Mouse (Mus musculus): Measurements from ENCODE around the gene Lhx3. TPM values are rescaled to one million over a fixed set of nuclear protein-coding genes. Genes with fewer than 3 reads are reported as not detected.

Lhx3 gene
- polyA plus RNA-seq (2015; fragmentation: Nextera tagmentation; extraction: Ambion mirVana) = 3.3 and 4.5 TPM in 2 replicates

DNA sequence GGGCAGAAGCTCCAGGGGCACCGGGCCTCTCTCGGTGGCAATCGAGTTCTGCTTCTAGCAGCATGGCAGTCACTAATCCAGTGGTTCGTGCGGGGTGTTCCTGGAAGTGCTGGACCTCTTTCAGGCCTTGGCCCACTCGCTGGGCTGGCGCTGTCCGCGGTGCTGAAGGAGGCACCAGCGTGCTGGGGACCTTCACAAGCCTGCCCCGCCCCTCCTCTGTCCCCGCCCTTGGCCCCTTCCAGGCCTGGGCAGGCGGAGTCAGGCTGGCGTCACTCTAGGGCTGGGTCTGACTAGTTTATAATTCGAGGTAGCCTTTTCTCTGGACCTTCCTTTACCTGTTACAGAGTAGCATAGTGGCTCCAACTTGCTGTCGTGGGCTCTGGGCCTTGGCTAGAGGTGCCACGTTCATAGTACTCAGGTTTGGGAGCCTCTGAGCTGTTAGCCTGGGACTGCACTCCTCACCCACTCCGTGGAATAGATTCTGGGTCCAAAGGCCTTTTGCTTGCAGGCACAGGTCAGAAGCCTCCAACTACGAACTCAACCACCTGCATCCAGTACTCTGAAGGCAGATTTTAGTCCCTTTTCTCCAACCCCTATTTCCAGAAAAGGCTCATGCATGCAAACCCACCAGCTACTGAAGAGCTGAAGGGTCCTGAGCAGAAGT is at the start of gene Lhx3:
Lhx3 (minus strand) TSS at position 164 of the 664 bp plus-strand sequence.
- H3K27ac ChIP-seq (ENCODE audit: low read depth, low read length) = no peak within 1 kb of the TSS
- H3K9me3 ChIP-seq (ENCODE audit: control insufficient read depth, low read length) = peaks cover 4% of the 10 kb centered on the region; the same call in 1 of the 2 replicates
- H3K9ac ChIP-seq (ENCODE audit: low read depth, low read length) = no peak within 1 kb of the TSS
- H3K4me3 ChIP-seq (ENCODE audit: low read length) = no peak within 1 kb of the TSS
- peak; percentile 76; the same call in 1 of the 2 replicates for ATAC-seq
- no peak within 1 kb of the TSS for H3K4me2 ChIP-seq (ENCODE audit: low read length)
- H3K4me1 ChIP-seq (ENCODE audit: control insufficient read depth, insufficient read depth, low read depth, low read length) = peaks cover 2% of the 10 kb centered on the region; the same call in 1 of the 2 replicates
- peaks cover 24% of the 10 kb centered on the region for H3K36me3 ChIP-seq (ENCODE audit: control insufficient read depth, insufficient read depth, low read length)
- 15% methylated on average over 16 of the region's 19 CpGs for WGBS
- peaks cover 52% of the 10 kb centered on the region for H3K27me3 ChIP-seq (replicated peaks; ENCODE audit: control insufficient read depth, insufficient read depth, low read length)

DNA sequence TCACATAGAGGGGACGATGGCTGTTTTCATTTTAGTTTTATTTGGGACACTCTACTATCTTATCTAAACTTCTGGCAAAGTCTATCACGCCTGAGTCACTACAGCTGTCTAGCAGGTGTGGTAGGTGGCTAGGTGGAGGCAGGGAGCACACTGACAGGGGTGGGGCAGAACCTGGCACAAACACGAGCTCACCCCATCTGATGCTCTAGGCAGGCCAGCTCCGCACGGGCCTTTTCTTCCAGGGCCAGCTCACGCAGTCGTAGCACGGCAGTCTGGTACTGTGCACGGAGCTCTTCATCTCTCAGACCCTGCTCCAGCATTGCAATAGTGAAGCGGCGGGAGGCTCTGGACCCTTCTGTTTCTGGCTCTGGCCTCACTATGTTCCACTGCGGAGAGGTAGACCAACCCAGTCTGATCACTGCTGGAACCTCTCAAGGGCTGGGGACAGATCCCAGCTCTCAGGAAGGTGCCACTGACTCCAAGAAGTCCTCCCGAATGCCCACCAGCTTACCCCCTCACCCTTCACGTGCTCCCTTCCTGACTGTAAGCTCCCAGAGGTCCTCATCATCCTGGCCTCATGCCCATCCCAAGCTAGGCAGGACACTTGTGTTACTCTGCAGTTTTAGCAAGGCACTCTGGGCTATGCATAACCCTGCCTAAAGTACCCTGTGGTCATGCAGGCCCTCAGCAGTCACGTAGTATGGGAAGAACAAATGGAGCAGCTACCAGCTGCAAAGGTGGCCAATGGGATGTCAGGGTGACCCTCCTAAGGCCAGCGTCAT is 49.4 kb upstream of the Lhx3 start:
- WGBS = 88% methylated on average over 16 of the region's 16 CpGs
- H3K27me3 ChIP-seq (replicated peaks; ENCODE audit: control insufficient read depth, insufficient read depth, low read length) = no peaks in the 10 kb centered on the region
- H3K4me2 ChIP-seq (ENCODE audit: low read length) = no peak overlapping the region
- H3K9ac ChIP-seq (ENCODE audit: low read depth, low read length) = no peak overlapping the region
- H3K4me1 ChIP-seq (ENCODE audit: control insufficient read depth, insufficient read depth, low read depth, low read length) = no peaks in the 10 kb centered on the region
- ATAC-seq = no peak
- H3K36me3 ChIP-seq (ENCODE audit: control insufficient read depth, insufficient read depth, low read length) = no peaks in the 10 kb centered on the region
- no peaks in the 10 kb centered on the region for H3K9me3 ChIP-seq (ENCODE audit: control insufficient read depth, low read length)
- H3K4me3 ChIP-seq (ENCODE audit: low read length) = no peak overlapping the region
- no peak overlapping the region for H3K27ac ChIP-seq (ENCODE audit: low read depth, low read length)

DNA sequence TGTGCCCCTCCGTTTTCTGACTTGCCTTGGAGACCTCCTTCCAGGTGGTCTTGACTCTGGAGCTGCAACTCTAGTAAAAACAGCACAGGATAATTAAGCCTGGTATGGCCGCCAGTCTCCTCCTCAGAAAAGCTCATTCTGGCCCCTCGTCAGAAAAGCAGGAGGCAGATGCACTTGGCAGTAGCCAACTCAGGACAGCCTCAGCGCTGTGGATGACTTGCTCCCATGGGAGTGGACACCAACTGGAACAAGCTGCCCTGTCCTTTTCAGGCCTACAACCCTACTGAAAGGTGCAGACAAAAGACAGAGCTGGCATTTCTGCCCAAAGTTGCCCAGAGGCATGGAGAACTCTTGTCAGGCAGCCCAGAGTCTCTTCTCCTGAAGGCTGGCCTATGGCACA is 46.7 kb upstream of the Lhx3 start:
- no peak for ATAC-seq
- Histone ChIP-seq H3K9ac (ENCODE audit: low read depth, low read length) (0 out of 2 replicates have a peak overlapping the region, but pooled peaks have one; percentile 15), H3K4me3 (ENCODE audit: low read length) (no peak overlapping the region), H3K27me3 (replicated peaks; ENCODE audit: control insufficient read depth, insufficient read depth, low read length) (no peaks in the 10 kb centered on the region), H3K4me2 (ENCODE audit: low read length) (no peak overlapping the region), H3K36me3 (ENCODE audit: control insufficient read depth, insufficient read depth, low read length) (no peaks in the 10 kb centered on the region), H3K9me3 (ENCODE audit: control insufficient read depth, low read length) (no peaks in the 10 kb centered on the region), H3K27ac (ENCODE audit: low read depth, low read length) (no peak overlapping the region), H3K4me1 (ENCODE audit: control insufficient read depth, insufficient read depth, low read depth, low read length) (no peaks in the 10 kb centered on the region)
- WGBS = 51% methylated on average over 4 of the region's 4 CpGs

DNA sequence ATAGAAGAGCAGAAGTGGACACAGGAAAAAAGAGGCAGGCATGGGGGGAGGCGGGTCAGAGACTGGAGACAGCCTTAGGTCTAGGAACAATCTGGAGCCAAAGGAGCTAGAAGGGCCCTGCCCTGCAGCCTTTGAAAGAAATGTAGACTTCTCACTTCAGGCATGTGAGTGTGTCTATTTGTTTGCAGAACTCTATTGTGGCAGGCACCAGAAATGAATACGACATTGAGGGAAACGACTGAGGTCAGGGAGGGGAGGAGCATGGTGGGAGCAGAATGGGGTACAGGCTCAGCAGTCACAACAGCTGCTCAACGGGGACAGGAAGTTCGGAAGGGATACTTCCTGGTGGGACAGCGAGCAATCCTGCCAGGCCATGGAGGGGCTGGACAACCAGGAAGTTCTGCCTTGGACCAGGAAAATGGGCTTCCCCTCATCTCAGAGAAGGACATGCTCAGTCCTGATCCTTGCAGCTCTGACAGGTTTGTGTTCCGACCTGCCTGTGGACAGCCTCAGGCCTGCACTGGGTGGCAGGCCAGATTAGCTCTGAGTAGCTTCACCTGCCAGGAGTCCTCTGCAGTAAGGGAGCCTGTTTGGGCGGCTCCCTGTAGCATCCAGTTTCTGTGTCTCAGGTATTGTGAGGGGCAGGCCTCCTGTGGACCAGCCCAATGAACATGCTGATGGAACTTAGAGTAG is 44.6 kb upstream of the Lhx3 start:
- H3K36me3 ChIP-seq (ENCODE audit: control insufficient read depth, insufficient read depth, low read length) = no peaks in the 10 kb centered on the region
- ATAC-seq = no peak
- H3K9ac ChIP-seq (ENCODE audit: low read depth, low read length) = no peak overlapping the region
- no peaks in the 10 kb centered on the region for H3K27me3 ChIP-seq (replicated peaks; ENCODE audit: control insufficient read depth, insufficient read depth, low read length)
- no peak overlapping the region for H3K4me3 ChIP-seq (ENCODE audit: low read length)
- no peak overlapping the region for H3K27ac ChIP-seq (ENCODE audit: low read depth, low read length)
- no peaks in the 10 kb centered on the region for H3K4me1 ChIP-seq (ENCODE audit: control insufficient read depth, insufficient read depth, low read depth, low read length)
- 71% methylated on average over 8 of the region's 8 CpGs for WGBS
- no peak overlapping the region for H3K4me2 ChIP-seq (ENCODE audit: low read length)
- no peaks in the 10 kb centered on the region for H3K9me3 ChIP-seq (ENCODE audit: control insufficient read depth, low read length)

DNA sequence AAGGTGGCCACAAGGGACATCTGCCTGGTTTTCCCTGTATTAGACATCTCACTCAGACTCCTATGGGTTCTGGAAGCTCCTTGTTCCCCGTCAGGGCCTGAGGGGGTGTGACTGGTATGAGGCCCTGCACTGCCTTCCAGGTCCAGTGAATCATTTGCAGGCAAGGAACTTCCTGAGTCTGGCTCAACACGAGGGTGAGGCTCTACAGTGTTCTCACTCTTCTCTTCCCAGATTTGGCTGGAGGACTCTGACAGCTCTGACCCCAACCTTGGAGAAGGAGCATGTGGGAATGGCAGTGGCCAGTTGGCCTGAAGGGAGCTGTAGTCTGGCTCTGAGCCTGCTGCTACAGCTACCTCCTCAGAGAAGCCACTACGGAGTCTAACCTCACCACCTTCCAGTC is 39.4 kb upstream of the Lhx3 start:
- H3K4me1 ChIP-seq (ENCODE audit: control insufficient read depth, insufficient read depth, low read depth, low read length) = no peaks in the 10 kb centered on the region
- no peaks in the 10 kb centered on the region for H3K27me3 ChIP-seq (replicated peaks; ENCODE audit: control insufficient read depth, insufficient read depth, low read length)
- no peak overlapping the region for H3K4me3 ChIP-seq (ENCODE audit: low read length)
- WGBS = 69% methylated on average over 3 of the region's 3 CpGs
- no peak overlapping the region for H3K9ac ChIP-seq (ENCODE audit: low read depth, low read length)
- no peaks in the 10 kb centered on the region for H3K36me3 ChIP-seq (ENCODE audit: control insufficient read depth, insufficient read depth, low read length)
- no peak overlapping the region for H3K4me2 ChIP-seq (ENCODE audit: low read length)
- no peaks in the 10 kb centered on the region for H3K9me3 ChIP-seq (ENCODE audit: control insufficient read depth, low read length)
- ATAC-seq = no peak
- H3K27ac ChIP-seq (ENCODE audit: low read depth, low read length) = no peak overlapping the region

DNA sequence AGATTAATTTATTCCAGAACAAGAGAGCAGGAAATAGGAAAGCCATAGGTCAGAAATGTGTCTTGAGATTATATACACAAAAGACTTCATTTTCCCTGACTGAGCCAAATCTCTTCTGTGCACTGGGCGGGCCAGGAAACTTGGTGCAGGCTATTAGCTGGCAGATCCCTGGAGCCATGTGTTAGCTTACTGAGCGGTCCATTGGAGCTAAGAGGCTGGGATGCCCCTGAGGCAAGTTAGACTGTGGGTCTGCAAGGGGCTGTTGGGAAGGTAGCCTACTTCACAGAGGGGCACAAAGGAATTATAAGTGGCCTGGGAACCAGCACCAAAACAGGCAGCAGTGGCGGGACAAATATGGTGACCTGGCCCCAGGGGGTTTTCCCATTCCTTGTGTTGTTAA is 32.8 kb upstream of the Lhx3 start:
- Histone ChIP-seq H3K4me2 (ENCODE audit: low read length) (no peak overlapping the region), H3K4me3 (ENCODE audit: low read length) (no peak overlapping the region), H3K36me3 (ENCODE audit: control insufficient read depth, insufficient read depth, low read length) (no peaks in the 10 kb centered on the region), H3K9ac (ENCODE audit: low read depth, low read length) (no peak overlapping the region), H3K27me3 (replicated peaks; ENCODE audit: control insufficient read depth, insufficient read depth, low read length) (no peaks in the 10 kb centered on the region), H3K4me1 (ENCODE audit: control insufficient read depth, insufficient read depth, low read depth, low read length) (peaks cover 9% of the 10 kb centered on the region), H3K27ac (ENCODE audit: low read depth, low read length) (no peak overlapping the region), H3K9me3 (ENCODE audit: control insufficient read depth, low read length) (no peaks in the 10 kb centered on the region)
- no peak for ATAC-seq
- 54% methylated on average over 3 of the region's 3 CpGs for WGBS

DNA sequence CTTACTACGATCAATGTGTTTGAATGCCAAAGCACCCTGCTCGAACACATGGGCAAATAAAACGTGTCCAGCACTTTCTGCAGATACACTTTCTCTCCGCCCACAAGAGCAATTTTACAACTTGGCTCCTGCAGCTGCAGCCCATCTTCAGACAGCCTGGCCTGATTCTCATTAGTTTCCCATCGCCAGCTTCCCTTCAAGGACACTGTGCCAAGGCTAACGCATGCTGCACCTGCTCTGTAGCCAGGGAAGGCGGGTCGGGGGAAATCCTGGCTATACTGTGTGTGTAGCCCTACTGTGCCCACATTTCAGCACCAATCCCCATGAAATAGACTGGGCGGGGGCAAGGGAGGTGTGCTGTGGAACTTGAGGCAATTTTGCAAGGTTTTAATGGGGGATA is 32.2 kb upstream of the Lhx3 start:
- Histone ChIP-seq H3K4me1 (ENCODE audit: control insufficient read depth, insufficient read depth, low read depth, low read length) (peaks cover 12% of the 10 kb centered on the region), H3K36me3 (ENCODE audit: control insufficient read depth, insufficient read depth, low read length) (no peaks in the 10 kb centered on the region), H3K4me2 (ENCODE audit: low read length) (no peak overlapping the region), H3K9me3 (ENCODE audit: control insufficient read depth, low read length) (no peaks in the 10 kb centered on the region), H3K27ac (ENCODE audit: low read depth, low read length) (no peak overlapping the region), H3K9ac (ENCODE audit: low read depth, low read length) (no peak overlapping the region), H3K27me3 (replicated peaks; ENCODE audit: control insufficient read depth, insufficient read depth, low read length) (no peaks in the 10 kb centered on the region), H3K4me3 (ENCODE audit: low read length) (no peak overlapping the region)
- ATAC-seq = no peak
- 53% methylated on average over 9 of the region's 9 CpGs for WGBS

DNA sequence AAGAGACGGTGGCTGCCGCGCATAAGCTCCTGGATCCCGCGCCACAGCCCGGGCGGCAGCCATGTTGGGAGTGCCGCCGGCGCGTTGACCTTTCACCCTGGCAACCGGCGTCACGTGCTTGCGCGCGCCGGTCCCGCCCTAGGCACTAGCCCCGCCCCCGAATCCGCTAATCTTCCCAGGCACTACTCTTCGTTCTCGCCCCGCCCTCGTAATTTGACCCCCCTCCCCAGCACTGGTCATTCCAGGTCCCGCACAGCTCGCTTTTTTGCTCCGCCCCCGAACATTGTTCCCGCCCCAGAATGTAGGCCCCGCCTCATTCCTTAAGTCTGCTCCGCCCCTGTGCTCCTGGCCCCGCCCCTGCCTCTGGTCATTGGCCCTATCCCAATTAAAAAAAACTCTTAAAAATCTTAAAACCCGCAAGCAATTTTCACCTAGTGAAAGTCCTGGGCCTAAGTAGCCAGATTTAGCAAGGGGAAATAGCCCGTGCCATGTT is 29.2 kb upstream of the Lhx3 start, which contains the start of gene Qsox2:
Qsox2 (minus strand) TSS at position 236 of the 493 bp plus-strand sequence.
- Histone ChIP-seq H3K4me2 (ENCODE audit: low read length) (peak within 1 kb of the TSS; percentile 92), H3K36me3 (ENCODE audit: control insufficient read depth, insufficient read depth, low read length) (no peaks in the 10 kb centered on the region), H3K27ac (ENCODE audit: low read depth, low read length) (peak within 1 kb of the TSS; percentile 86), H3K9me3 (ENCODE audit: control insufficient read depth, low read length) (no peaks in the 10 kb centered on the region), H3K4me1 (ENCODE audit: control insufficient read depth, insufficient read depth, low read depth, low read length) (peaks cover 18% of the 10 kb centered on the region), H3K27me3 (replicated peaks; ENCODE audit: control insufficient read depth, insufficient read depth, low read length) (no peaks in the 10 kb centered on the region), H3K4me3 (ENCODE audit: low read length) (peak within 1 kb of the TSS; percentile 97), H3K9ac (ENCODE audit: low read depth, low read length) (peak within 1 kb of the TSS; percentile 93)
- peak; percentile 89 for ATAC-seq
- under 1% methylated on average over 35 of the region's 36 CpGs for WGBS
